Mouse (Mus musculus): ENCODE data around the gene Mad1l1.

Mad1l1 gene

GRCm38 (mm10) chr5:140061296-140061879, 260.0 kb downstream of the Mad1l1 start:
- DNase-seq (ENCODE audit: low spot score in 2 of 2), result peak; percentile 75 to 76

GRCm38 (mm10) chr5:140056291-140056690, 265.1 kb downstream of the Mad1l1 start:
- DNase-seq (ENCODE audit: low spot score in 2 of 2), result no peak

- no peak for DNase-seq (ENCODE audit: low spot score in 2 of 2)
Observed at GRCm38 (mm10) chr5:140055431-140055830, 265.9 kb downstream of the Mad1l1 start.

GRCm38 (mm10) chr5:140053626-140054025, 267.7 kb downstream of the Mad1l1 start:
- peak in 1 of 2 experiments; percentile 66 for DNase-seq (ENCODE audit: low spot score in 2 of 2)

GRCm38 (mm10) chr5:140052405-140052804, 268.9 kb downstream of the Mad1l1 start:
- no peak for DNase-seq (ENCODE audit: low spot score in 2 of 2)

GRCm38 (mm10) chr5:140045453-140045852, 275.9 kb downstream of the Mad1l1 start:
- DNase-seq (ENCODE audit: low spot score in 2 of 2), result no peak

GRCm38 (mm10) chr5:140043002-140043401, 278.4 kb downstream of the Mad1l1 start:
- DNase-seq (ENCODE audit: low spot score in 2 of 2), result no peak

- no peak for DNase-seq (ENCODE audit: low spot score in 2 of 2)
Observed at GRCm38 (mm10) chr5:140042002-140042611, 279.2 kb downstream of the Mad1l1 start.

- no peak for DNase-seq (ENCODE audit: low spot score in 2 of 2)
Observed at GRCm38 (mm10) chr5:140041055-140041454, 280.3 kb downstream of the Mad1l1 start.

GRCm38 (mm10) chr5:140037587-140038233, 283.6 kb downstream of the Mad1l1 start:
- DNase-seq (ENCODE audit: low spot score in 2 of 2), result no peak

- no peak for DNase-seq (ENCODE audit: low spot score in 2 of 2)
Observed at GRCm38 (mm10) chr5:140035641-140036040, 285.7 kb downstream of the Mad1l1 start.

GRCm38 (mm10) chr5:140035025-140035330, 286.4 kb downstream of the Mad1l1 start:
- DNase-seq (ENCODE audit: low spot score in 2 of 2), result no peak

- no peak for DNase-seq (ENCODE audit: low spot score in 2 of 2)
Observed at GRCm38 (mm10) chr5:140034300-140035024, 286.9 kb downstream of the Mad1l1 start.

- no peak for DNase-seq (ENCODE audit: low spot score in 2 of 2)
Observed at GRCm38 (mm10) chr5:140026366-140026765, 295.0 kb downstream of the Mad1l1 start.

- DNase-seq (ENCODE audit: low spot score in 2 of 2), result no peak
Observed at GRCm38 (mm10) chr5:140025301-140025700, 296.1 kb downstream of the Mad1l1 start.

- peak in 1 of 2 experiments; percentile 32 for DNase-seq (ENCODE audit: low spot score in 2 of 2)
Observed at GRCm38 (mm10) chr5:140023941-140024500, 297.3 kb downstream of the Mad1l1 start.

- DNase-seq (ENCODE audit: low spot score in 2 of 2), result no peak
Observed at GRCm38 (mm10) chr5:140022861-140023260, 298.5 kb downstream of the Mad1l1 start.

GRCm38 (mm10) chr5:140021755-140022154, 299.6 kb downstream of the Mad1l1 start:
- DNase-seq (ENCODE audit: low spot score in 2 of 2), result peak in 1 of 2 experiments; percentile 62

GRCm38 (mm10) chr5:140019616-140020015, 301.7 kb downstream of the Mad1l1 start:
- no peak for DNase-seq (ENCODE audit: low spot score in 2 of 2)

GRCm38 (mm10) chr5:140018780-140019179, 302.6 kb downstream of the Mad1l1 start:
- no peak for DNase-seq (ENCODE audit: low spot score in 2 of 2)

- no peak for DNase-seq (ENCODE audit: low spot score in 2 of 2)
Observed at GRCm38 (mm10) chr5:140016896-140017295, 304.5 kb downstream of the Mad1l1 start.

- DNase-seq (ENCODE audit: low spot score in 2 of 2), result no peak
Observed at GRCm38 (mm10) chr5:140013652-140014051, 307.7 kb downstream of the Mad1l1 start.

Data from frontal cortex, postnatal 36 days (tissue).